Mouse (Mus musculus) heart, postnatal 0 days (tissue): ENCODE data around the gene Arhgef28. TPM values are rescaled to one million over a fixed set of nuclear protein-coding genes. Genes with fewer than 3 reads are reported as not detected.

Source experiments
- ATAC-seq: fragments of 200-750 bp; cut with Nextera tagmentation; 2 replicates; pipeline ENCODE4 v1.8.0; 2017; ENCODE audit warnings: low read depth, moderate number of reproducible peaks, moderate library complexity; ENCODE audit not compliant: insufficient read depth
- DNase-seq: peaks from one replicate; pipeline ENCODE4 v3.0.0-alpha.2; 2016; ENCODE audit warnings: low spot score
- H3K27ac ChIP-seq: fragments of 300-500 bp; sonication (generic); 2 replicates; pipeline ENCODE4 v1.5.1; 2014; ENCODE audit warnings: low read depth, mild to moderate bottlenecking
- H3K27me3 ChIP-seq: fragments of 300-500 bp; sonication (generic); 2 replicates; pipeline ENCODE4 v1.6.1; 2014; ENCODE audit warnings: low read length, mixed read lengths; ENCODE audit not compliant: control insufficient read depth, insufficient read depth
- H3K36me3 ChIP-seq: fragments of 300-500 bp; sonication (generic); replicated peaks from 2 replicates; pipeline ENCODE4 v1.6.1; 2014; ENCODE audit warnings: low read length, mixed read lengths; ENCODE audit not compliant: control insufficient read depth, insufficient read depth
- H3K4me1 ChIP-seq: fragments of 300-500 bp; sonication (generic); 2 replicates; pipeline ENCODE4 v1.6.1; 2014; ENCODE audit warnings: antibody characterized with exemption; ENCODE audit not compliant: control insufficient read depth, insufficient read depth
- H3K4me2 ChIP-seq: fragments of 300-500 bp; sonication (generic); 2 replicates; pipeline ENCODE4 v1.6.1; 2014; ENCODE audit warnings: low read depth, mild to moderate bottlenecking, low read length, moderate library complexity
- H3K4me3 ChIP-seq: fragments of 300-500 bp; sonication (generic); 2 replicates; pipeline ENCODE4 v1.5.1; 2014; ENCODE audit warnings: low read depth, low read length
- H3K9ac ChIP-seq: fragments of 300-500 bp; sonication (generic); replicated peaks from 2 replicates; pipeline ENCODE4 v1.6.1; 2014; ENCODE audit warnings: low read depth, low read length, mixed read lengths
- H3K9me3 ChIP-seq: fragments of 300-500 bp; sonication (generic); replicated peaks from 2 replicates; pipeline ENCODE4 v1.6.1; 2016; ENCODE audit warnings: low read length; ENCODE audit not compliant: control insufficient read depth
- CTCF ChIP-seq: IDR thresholded peaks from 2 replicates; pipeline ENCODE4 v1.5.1; 2016; ENCODE audit warnings: antibody characterized with exemption, control low read depth, low read depth
- EP300 ChIP-seq: IDR thresholded peaks from 2 replicates; pipeline ENCODE4 v1.6.1; 2016; ENCODE audit warnings: antibody characterized with exemption, low read depth
- WGBS: fragments of 180-500 bp; shearing (Covaris S2); extraction: QIAGEN DNeasy Blood & Tissue Kit; methylation state at CpG from one replicate; pipeline ENCODE4 v1.1.7; 2014; 5-methylcytosine and 5-hydroxymethylcytosine counted together
- polyA plus RNA-seq: library from polyadenylated mRNA; unstranded; fragments of >200 nt; fragmentation: Nextera tagmentation; extraction: Ambion mirVana; gene quantifications from 2 replicates; pipeline ENCODE4 v1.2.1, GENCODE M21; 2015
- total RNA-seq: library from RNA; depleted of rRNA; stranded (reverse); fragments of >200 nt; gene quantifications from 2 replicates; pipeline ENCODE4 v1.2.3, GENCODE M21; 2014; ENCODE audit warnings: low replicate concordance

Arhgef28 gene
- total and polyA plus RNA-seq, 2 experiments from 2014 or later: 6.9 to 10.5 TPM

DNA sequence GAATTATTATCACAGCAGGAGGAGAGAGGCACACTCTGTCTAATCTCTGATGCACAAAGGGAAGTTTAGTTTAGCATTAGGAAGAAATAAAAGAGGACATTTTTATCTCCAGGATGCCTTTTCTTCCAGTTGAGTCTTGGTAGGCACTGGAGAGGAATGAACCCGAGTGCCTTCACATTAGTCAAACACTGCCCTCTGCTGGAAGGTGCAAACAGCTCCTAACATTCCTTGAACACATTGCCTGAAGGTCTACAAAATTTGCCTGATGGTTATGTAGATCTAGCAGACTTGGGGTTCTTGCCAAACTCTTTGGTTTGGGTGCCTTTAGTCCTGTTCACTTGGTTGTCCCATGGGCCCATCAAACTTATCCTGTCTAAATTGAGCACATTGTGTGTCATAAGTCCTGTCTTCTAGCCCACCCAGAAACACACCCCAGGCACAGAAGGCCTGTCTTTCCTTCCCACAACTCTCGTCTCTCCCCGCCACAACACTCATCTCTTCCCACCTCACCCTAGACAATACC is 165.6 kb downstream of the Arhgef28 start:
- no peaks in the 10 kb centered on the region for H3K36me3 ChIP-seq
- no peaks in the 10 kb centered on the region for H3K27me3 ChIP-seq
- no peak overlapping the region for H3K4me3 ChIP-seq
- TF ChIP-seq EP300: no peak
- TF ChIP-seq CTCF: peak; percentile 37
- 80% methylated on average over 3 of the region's 3 CpGs for WGBS
- no peaks in the 10 kb centered on the region for H3K9me3 ChIP-seq
- no peak overlapping the region for H3K27ac ChIP-seq
- ATAC-seq: no peak
- no peaks in the 10 kb centered on the region for H3K4me1 ChIP-seq
- H3K4me2 ChIP-seq: no peak overlapping the region
- no peak for DNase-seq
- H3K9ac ChIP-seq: no peak overlapping the region

GRCm38 (mm10) chr13:98038731-98039130 is 167.5 kb downstream of the Arhgef28 start:
- no peaks in the 10 kb centered on the region for H3K4me1 ChIP-seq
- no peak overlapping the region for H3K27ac ChIP-seq
- no peaks in the 10 kb centered on the region for H3K9me3 ChIP-seq
- H3K9ac ChIP-seq: no peak overlapping the region
- ATAC-seq (no peak), DNase-seq (no peak)
- no peaks in the 10 kb centered on the region for H3K36me3 ChIP-seq
- no peak overlapping the region for H3K4me3 ChIP-seq
- WGBS: 61% methylated on average over 3 of the region's 3 CpGs
- TF ChIP-seq EP300: no peak
- no peak for TF ChIP-seq CTCF
- H3K4me2 ChIP-seq: no peak overlapping the region
- H3K27me3 ChIP-seq: no peaks in the 10 kb centered on the region

DNA sequence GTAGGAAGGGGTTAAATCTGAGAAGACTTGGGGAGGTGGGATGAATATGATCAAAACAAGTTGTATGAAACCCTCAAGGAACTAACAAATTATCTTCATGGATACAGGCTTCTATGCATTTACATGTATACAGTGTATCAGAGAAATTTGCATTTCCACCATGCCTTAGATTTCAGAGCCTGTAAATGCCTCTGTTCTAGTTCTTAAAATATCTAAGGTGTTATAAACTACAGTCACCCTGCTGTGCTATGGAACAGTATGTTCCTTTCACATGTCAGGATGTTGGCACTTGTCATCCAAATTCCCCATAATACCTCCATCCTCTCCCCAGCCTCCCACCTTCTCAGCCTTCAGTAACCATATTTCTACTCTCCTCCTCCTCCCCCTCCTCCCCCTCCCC is 168.5 kb downstream of the Arhgef28 start:
- H3K4me3 ChIP-seq: no peak overlapping the region
- H3K9me3 ChIP-seq: no peaks in the 10 kb centered on the region
- no peak overlapping the region for H3K4me2 ChIP-seq
- H3K4me1 ChIP-seq: no peaks in the 10 kb centered on the region
- no peak for DNase-seq
- no peaks in the 10 kb centered on the region for H3K27me3 ChIP-seq
- H3K9ac ChIP-seq: no peak overlapping the region
- no peak for ATAC-seq
- H3K27ac ChIP-seq: no peak overlapping the region
- TF ChIP-seq CTCF (no peak), EP300 (no peak)
- H3K36me3 ChIP-seq: no peaks in the 10 kb centered on the region

DNA sequence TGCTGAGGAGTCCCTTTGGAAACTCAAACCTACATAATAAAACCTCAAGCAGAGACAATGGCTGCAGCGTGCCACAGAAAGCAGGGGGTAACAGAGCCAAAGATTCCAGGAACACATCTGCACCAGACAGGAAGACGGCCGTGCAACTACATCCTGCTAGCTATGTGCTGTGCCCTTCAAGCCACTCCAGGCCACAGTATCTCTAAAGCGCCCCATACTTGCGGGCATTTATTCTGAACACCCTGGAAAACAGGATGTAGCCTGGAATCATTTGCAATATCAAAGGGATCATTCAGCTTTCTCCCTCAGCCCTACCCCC is 174.6 kb downstream of the Arhgef28 start:
- WGBS: 21% methylated on average over 5 of the region's 5 CpGs
- no peaks in the 10 kb centered on the region for H3K27me3 ChIP-seq
- peak overlapping the region; percentile 67 for H3K4me2 ChIP-seq
- peak; percentile 58; the same call in 1 of the 2 replicates for ATAC-seq
- peak overlapping the region; percentile 59 for H3K27ac ChIP-seq
- H3K36me3 ChIP-seq: no peaks in the 10 kb centered on the region
- peak overlapping the region; percentile 41 for H3K4me3 ChIP-seq
- H3K9me3 ChIP-seq: no peaks in the 10 kb centered on the region
- TF ChIP-seq EP300 (no peak), CTCF (no peak)
- 0 out of 2 replicates have a peak overlapping the region, but pooled peaks have one; percentile 11 for H3K9ac ChIP-seq
- H3K4me1 ChIP-seq: peaks cover 12% of the 10 kb centered on the region
- peak; percentile 28 for DNase-seq

- H3K27me3 ChIP-seq: no peaks in the 10 kb centered on the region
- ATAC-seq (peak; percentile 64; the same call in 1 of the 2 replicates), DNase-seq (peak; percentile 82)
- peaks cover 12% of the 10 kb centered on the region for H3K4me1 ChIP-seq
- 0 out of 2 replicates have a peak overlapping the region, but pooled peaks have one; percentile 11 for H3K9ac ChIP-seq
- peak overlapping the region; percentile 41 for H3K4me3 ChIP-seq
- no peak for TF ChIP-seq EP300
- TF ChIP-seq CTCF: peak; percentile 96
- no peaks in the 10 kb centered on the region for H3K9me3 ChIP-seq
- peak overlapping the region; percentile 67 for H3K4me2 ChIP-seq
- H3K27ac ChIP-seq: peak overlapping the region; percentile 59
- H3K36me3 ChIP-seq: no peaks in the 10 kb centered on the region
- 11% methylated on average over 16 of the region's 16 CpGs for WGBS
These were observed 175.1 kb downstream of the Arhgef28 start for GRCm38 (mm10) chr13:98030959-98031641.

- Histone ChIP-seq H3K36me3 (no peaks in the 10 kb centered on the region), H3K9ac (no peak overlapping the region), H3K4me2 (no peak overlapping the region), H3K9me3 (no peaks in the 10 kb centered on the region), H3K27ac (no peak overlapping the region), H3K27me3 (no peaks in the 10 kb centered on the region), H3K4me3 (no peak overlapping the region), H3K4me1 (peaks cover 12% of the 10 kb centered on the region)
- no peak for DNase-seq
- ATAC-seq: no peak
- WGBS: 14% methylated on average over 5 of the region's 5 CpGs
- no peak for TF ChIP-seq EP300
These were observed 176.2 kb downstream of the Arhgef28 start for GRCm38 (mm10) chr13:98030041-98030440.
